Mouse (Mus musculus) E14TG2a.4 (cell line): ENCODE data around the gene Snrpa1.

Experiments used
- H3K27me3 ChIP-seq: 2 replicates; pipeline ENCODE4 v1.6.1; 2014; ENCODE audit warnings: low read length, control low read depth; ENCODE audit not compliant: insufficient read depth
- H3K36me3 ChIP-seq: 2 replicates; pipeline ENCODE4 v1.6.1; 2014; ENCODE audit warnings: low read length, control low read depth; ENCODE audit not compliant: insufficient read depth
- H3K4me1 ChIP-seq: replicated peaks from 2 replicates; pipeline ENCODE4 v1.6.1; 2014; ENCODE audit warnings: low read depth, low read length, control low read depth
- H3K4me3 ChIP-seq: replicated peaks from 2 replicates; pipeline ENCODE4 v1.5.1; 2014; ENCODE audit warnings: mild to moderate bottlenecking, low read length
- H3K9me3 ChIP-seq: 2 replicates; pipeline ENCODE4 v1.6.1; 2014; ENCODE audit warnings: low read length, control low read depth
- CTCF ChIP-seq: conservative IDR thresholded peaks from 2 replicates; pipeline ENCODE4 v1.5.1; 2014; ENCODE audit warnings: low read length
- NANOG ChIP-seq: IDR thresholded peaks from 2 replicates; pipeline ENCODE4 v1.6.1; 2014; ENCODE audit warnings: borderline replicate concordance, low read length, mixed read lengths
- POU5F1 ChIP-seq: IDR thresholded peaks from 2 replicates; pipeline ENCODE4 v1.6.1; 2014; ENCODE audit warnings: low read length, borderline replicate concordance

The Snrpa1 gene

GRCm38 (mm10) chr7:66060066-66060956 is 1.5 kb downstream of the Snrpa1 start:
- peaks cover 23% of the 10 kb centered on the region for H3K4me1 ChIP-seq
- H3K4me3 ChIP-seq, result peak overlapping the region; percentile 96
- TF ChIP-seq NANOG, result no peak
- no peak for TF ChIP-seq CTCF
- TF ChIP-seq POU5F1, result no peak
- peaks cover 34% of the 10 kb centered on the region for H3K36me3 ChIP-seq
- no peaks in the 10 kb centered on the region for H3K9me3 ChIP-seq
- H3K27me3 ChIP-seq, result no peaks in the 10 kb centered on the region

GRCm38 (mm10) chr7:66061057-66061456 is 2.3 kb downstream of the Snrpa1 start:
- TF ChIP-seq CTCF (no peak), NANOG (no peak), POU5F1 (no peak)
- H3K27me3 ChIP-seq, result no peaks in the 10 kb centered on the region
- peaks cover 41% of the 10 kb centered on the region for H3K36me3 ChIP-seq
- no peaks in the 10 kb centered on the region for H3K9me3 ChIP-seq
- peaks cover 23% of the 10 kb centered on the region for H3K4me1 ChIP-seq
- H3K4me3 ChIP-seq, result peak overlapping the region; percentile 96

DNA sequence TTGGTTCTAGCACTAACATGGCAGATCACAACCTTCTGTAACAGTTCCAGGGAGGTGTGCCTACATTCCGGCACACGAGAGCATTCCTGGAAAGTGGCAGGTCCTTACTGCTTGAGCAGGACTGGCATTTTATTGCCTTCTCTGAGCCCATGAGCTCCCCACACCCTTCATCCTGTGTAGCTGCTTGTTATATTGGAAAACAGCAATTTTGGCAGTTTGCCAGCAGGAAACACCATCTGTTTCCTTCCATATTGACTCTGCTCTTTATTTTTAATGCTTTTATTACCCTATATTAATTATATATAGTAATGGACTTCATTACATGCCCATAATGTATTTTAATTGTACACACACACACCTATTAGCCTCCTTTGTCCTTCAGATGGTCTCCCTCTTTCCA is 17.6 kb downstream of the Snrpa1 start:
- Histone ChIP-seq H3K4me1 (peaks cover 12% of the 10 kb centered on the region), H3K27me3 (no peaks in the 10 kb centered on the region), H3K36me3 (peaks cover 62% of the 10 kb centered on the region), H3K4me3 (no peak overlapping the region), H3K9me3 (no peaks in the 10 kb centered on the region)
- TF ChIP-seq CTCF, result no peak
- no peak for TF ChIP-seq POU5F1
- TF ChIP-seq NANOG, result no peak

DNA sequence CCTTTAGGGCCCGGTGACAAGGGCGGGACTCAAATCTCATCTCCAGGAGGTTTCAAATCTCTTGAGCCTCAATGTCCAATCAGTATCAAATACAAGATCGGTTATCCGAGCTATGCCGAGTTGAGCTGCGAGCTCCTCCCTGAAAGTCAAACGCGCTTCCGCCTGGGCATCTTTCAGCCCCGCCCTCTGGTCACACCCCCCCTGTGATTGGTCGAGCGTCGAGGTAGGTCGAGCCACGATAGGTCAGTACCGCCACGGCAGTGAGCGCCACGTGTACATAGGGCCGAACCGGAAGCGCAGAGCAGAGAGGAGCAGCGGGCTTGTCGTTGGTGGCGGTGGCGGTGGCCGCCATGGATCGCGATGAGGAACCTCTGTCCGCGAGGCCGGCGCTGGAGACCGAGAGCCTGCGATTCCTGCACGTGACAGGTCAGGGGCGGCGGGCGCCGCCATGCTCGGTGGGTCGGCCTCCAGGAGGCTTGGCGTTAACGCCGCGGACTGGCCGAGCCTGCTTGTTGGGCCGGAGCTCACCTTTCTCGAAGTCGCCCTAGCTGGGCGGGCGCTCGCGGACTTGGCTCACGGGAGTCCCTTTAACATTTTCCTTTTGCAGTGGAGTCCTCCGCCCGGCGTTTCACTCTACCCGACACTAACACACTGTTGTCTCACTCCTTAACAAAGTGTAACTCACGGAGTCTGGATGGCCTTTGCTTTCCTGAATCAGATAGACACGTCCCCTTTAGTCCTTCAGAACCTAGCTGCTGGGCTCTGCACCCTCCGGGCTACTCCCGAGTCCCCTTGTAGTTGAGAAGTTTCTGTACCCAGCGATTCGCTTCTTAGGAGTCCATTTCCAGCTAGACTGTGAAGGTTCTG is 20.8 kb downstream of the Snrpa1 start, which contains the start of gene Selenos:
Gene Selenos, plus strand, starts transcription at position 286 of the 867 bp plus-strand sequence.
- Histone ChIP-seq H3K4me3 (peak within 1 kb of the TSS; percentile 91), H3K4me1 (peaks cover 12% of the 10 kb centered on the region), H3K27me3 (no peaks in the 10 kb centered on the region), H3K9me3 (no peaks in the 10 kb centered on the region), H3K36me3 (peaks cover 59% of the 10 kb centered on the region)
- TF ChIP-seq CTCF, result no peak
- no peak for TF ChIP-seq POU5F1
- TF ChIP-seq NANOG, result no peak

DNA sequence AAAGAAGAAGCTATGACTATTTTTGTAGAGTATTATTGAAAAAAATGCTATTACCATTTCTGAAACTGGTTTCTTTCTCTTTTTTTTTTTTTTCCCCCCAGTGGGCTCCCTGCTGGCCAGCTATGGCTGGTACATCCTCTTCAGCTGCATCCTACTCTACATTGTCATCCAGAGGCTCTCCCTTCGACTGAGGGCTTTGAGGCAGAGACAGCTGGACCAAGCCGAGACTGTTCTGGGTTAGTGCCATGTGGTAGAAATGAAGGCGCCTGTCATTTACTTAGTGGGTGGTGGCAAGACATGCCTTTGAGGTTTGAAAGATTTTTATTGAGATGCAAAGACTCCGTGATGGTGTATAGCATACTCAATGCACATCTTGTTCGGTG is 21.4 kb downstream of the Snrpa1 start:
- no peak; the same call in 1 of the 2 replicates for TF ChIP-seq CTCF
- TF ChIP-seq POU5F1, result no peak
- TF ChIP-seq NANOG, result no peak

GRCm38 (mm10) chr7:66083757-66084156 is 25.0 kb downstream of the Snrpa1 start:
- TF ChIP-seq NANOG (no peak), POU5F1 (no peak), CTCF (no peak)
- no peak overlapping the region for H3K4me3 ChIP-seq

More for the DNA sequence above, 21.4 kb downstream of the Snrpa1 start:
- Histone ChIP-seq H3K4me1 (peaks cover 12% of the 10 kb centered on the region), H3K36me3 (peaks cover 59% of the 10 kb centered on the region), H3K4me3 (peak overlapping the region; percentile 91), H3K9me3 (no peaks in the 10 kb centered on the region), H3K27me3 (no peaks in the 10 kb centered on the region)

DNA sequence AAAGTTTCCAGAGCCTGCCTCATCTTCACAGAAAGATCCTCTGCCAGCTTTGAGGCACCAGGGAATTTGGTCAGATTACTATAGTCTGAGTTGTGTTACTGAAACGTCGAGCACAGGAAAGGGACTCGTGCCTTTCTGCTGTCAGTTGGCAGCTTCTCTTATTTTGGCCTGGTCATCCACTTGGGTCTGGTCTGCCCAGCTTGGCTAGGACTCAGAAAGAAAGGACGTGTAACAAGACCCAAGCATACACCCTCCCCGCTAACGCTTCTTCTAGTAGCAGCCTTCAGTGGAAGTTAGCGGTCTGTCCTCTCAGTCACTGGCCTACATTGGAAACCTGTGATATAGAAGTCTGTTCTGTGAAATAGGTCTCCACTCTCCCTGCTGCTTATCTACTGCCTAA is 25.7 kb downstream of the Snrpa1 start:
- Histone ChIP-seq H3K9me3 (no peaks in the 10 kb centered on the region), H3K36me3 (peaks cover 84% of the 10 kb centered on the region), H3K4me1 (peaks cover 5% of the 10 kb centered on the region), H3K27me3 (no peaks in the 10 kb centered on the region), H3K4me3 (no peak overlapping the region)
- TF ChIP-seq CTCF, result no peak
- TF ChIP-seq POU5F1, result no peak
- TF ChIP-seq NANOG, result no peak

More at GRCm38 (mm10) chr7:66083757-66084156, 25.0 kb downstream of the Snrpa1 start:
- Histone ChIP-seq H3K36me3 (peaks cover 76% of the 10 kb centered on the region), H3K27me3 (no peaks in the 10 kb centered on the region), H3K9me3 (no peaks in the 10 kb centered on the region), H3K4me1 (peaks cover 9% of the 10 kb centered on the region)

GRCm38 (mm10) chr7:66087652-66088051 is 28.8 kb downstream of the Snrpa1 start:
- peaks cover 9% of the 10 kb centered on the region for H3K4me1 ChIP-seq
- no peak overlapping the region for H3K4me3 ChIP-seq
- no peaks in the 10 kb centered on the region for H3K27me3 ChIP-seq
- H3K9me3 ChIP-seq, result no peaks in the 10 kb centered on the region
- TF ChIP-seq POU5F1 (no peak), NANOG (no peak)
- H3K36me3 ChIP-seq, result peaks cover 82% of the 10 kb centered on the region
